Mouse (Mus musculus) right cerebral cortex, postnatal 14 days (tissue): Measurements from ENCODE around the gene Trex1.

Experiments
- DNase-seq: peaks from one replicate; pipeline ENCODE4 v3.0.0; 2022

Gene Trex1

DNA sequence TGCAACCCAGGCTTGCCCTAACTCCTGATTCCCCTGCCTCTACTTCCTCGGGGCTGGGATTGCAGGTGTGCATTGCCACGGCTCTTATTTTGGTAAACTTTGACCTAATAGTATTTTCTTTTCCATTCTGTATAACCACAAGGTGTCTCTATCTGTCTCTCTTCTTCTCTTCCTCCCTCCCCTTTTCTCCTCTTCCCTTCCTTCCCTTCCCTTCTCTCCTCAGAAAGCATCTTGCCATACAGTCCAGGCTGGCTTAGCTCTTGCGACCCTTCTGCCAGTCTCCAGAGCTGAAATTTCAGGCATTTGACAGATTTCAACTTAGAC is 8.9 kb downstream of the Trex1 start:
- DNase-seq = no peak

DNA sequence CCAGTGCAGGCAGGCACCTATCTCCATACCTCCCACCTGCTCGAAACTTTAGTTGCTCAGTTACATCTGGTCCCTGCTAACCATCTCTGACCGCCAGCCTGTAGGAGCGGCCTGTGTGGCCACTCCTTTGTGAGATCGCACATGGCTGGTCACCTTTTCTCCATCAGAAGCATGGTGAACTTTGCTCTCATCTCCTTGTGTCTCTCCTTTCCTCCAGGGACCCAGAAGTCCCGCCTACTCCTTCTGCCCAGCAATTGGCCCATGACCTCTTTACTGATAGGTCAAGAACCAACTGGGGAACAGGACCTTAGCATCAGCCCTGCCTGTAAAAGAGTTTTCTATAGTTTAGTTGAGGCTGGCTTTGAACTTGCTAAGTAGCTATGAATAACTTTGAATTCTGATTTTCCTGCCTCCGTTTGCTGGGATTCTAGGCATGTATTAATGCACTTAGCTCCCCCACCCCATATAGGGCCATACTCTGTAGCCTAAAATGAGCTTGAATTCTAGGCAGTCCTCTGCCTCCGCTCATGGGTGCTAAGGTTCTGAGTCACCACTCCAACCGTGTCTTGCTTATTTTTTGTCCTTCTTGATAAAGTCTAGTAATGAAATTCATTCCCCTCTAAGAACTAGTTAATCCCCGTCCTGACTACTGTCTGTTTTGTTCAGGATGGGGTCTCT is 9.4 kb downstream of the Trex1 start:
- DNase-seq = no peak

DNA sequence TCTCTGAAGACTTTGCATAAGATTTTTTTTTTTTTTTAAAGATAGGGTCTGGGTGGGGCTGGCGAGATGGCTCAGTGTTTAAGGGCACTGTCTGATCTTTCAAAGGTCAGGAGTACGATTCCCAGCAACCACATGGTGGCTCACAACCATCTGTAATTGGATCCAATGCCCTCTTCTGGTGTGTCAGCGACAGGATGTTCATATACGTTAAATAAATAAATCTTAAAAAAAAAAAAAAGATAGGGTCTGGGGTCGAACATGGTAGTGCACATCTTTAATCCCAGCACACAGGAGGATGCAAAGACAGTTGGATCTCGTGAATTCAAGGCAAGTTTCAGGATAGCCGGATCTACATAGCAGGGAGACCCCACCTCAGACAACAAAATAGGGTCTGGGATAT is 10.2 kb downstream of the Trex1 start:
- DNase-seq = no peak

DNA sequence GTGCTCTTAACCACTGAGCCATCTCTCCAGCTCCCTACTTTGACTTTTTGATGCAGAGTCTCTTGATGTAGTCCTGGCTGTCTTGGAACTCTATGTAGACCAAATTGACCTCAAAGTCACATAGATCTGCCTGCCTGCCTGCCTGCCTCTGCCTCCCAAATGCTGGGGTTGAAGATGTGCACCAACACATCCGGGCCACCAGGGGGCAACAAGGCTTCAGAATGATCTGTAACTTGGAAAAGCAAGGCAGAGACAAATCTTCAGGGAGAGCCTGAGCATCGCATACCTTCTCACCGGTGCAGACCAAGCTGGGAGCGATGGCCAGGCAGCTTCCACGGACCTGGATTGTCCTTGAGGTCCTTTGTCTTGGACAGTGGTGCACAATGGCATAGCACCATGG is 13.2 kb downstream of the Trex1 start:
- no peak for DNase-seq

DNA sequence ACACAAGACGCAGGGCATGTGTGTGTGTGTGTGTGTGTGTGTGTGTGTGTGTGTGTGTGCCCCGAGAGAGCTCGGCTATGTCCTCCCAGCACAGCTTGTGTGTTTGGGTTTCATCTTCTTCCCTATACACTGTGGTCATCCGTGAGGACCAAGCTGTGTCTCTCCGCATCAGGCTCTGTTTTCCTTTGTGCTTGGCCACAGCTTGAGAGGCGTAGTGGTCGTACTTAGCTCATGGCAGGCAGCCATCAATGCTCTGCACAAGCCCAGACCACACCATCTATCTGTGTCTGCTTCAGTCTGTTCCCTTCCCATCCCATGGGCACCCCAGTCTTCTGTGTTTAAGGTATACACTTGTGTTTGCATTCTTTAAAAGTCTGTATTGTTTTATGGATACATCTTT is 18.2 kb downstream of the Trex1 start:
- no peak for DNase-seq

DNA sequence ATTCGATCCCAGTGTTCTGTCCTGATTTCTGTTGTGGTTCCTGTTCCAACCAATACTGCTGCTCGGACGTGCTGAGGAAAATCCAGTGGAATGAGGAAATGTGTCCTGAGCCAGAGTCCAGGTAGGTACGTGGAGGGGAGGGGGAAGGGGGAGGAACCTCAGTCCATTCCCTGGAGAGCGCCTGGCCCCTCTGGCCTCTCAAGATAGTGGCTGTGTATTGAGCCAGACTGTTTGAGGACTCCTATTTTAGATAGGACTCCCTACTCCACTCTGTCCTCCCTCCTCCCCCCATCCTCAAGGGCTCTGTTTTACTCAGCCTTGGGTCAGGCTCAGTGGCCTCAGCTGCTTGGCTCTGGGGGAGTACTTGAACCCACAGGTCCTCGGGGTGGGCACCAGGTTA is 18.6 kb downstream of the Trex1 start:
- DNase-seq = no peak

DNA sequence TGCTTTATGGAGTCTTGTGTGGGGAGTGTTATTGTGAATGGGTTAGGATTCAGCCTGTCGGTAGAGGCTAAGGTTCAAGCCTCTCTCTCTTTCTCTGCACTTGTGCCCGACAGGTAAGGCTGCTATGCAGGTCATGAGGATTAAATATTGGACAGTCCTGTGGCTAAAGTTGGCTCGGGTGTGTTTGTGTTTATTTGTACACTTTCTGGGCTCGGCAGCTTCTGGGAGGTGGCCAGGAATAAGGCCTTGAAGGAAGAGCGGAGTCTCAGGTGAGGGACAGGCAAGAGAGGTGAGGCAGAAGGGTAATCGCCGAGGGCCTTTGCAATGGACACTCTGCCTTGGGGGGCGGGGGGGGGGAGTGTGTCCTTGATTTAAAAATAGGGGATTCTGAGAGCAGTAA is 19.3 kb downstream of the Trex1 start:
- no peak for DNase-seq

DNA sequence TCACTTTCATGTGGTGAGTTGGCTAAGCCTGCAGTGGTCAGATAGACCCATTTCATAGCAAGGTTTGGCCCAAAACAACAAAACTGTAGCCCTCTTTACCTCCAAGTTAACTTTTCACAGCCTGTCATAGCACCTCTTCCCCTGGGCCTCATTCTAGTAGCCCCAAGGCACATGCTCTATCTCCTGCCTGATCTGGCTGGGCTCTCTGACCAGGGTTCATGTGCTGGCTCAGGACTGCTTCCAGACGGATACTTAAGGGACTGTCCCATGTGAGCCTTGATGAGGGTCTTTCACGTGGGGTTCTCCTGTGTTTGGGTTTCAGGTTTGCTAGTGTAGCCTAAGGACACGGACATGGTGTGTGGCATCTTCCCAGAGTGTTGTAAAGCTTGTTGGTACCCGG is 19.9 kb downstream of the Trex1 start:
- no peak for DNase-seq

DNA sequence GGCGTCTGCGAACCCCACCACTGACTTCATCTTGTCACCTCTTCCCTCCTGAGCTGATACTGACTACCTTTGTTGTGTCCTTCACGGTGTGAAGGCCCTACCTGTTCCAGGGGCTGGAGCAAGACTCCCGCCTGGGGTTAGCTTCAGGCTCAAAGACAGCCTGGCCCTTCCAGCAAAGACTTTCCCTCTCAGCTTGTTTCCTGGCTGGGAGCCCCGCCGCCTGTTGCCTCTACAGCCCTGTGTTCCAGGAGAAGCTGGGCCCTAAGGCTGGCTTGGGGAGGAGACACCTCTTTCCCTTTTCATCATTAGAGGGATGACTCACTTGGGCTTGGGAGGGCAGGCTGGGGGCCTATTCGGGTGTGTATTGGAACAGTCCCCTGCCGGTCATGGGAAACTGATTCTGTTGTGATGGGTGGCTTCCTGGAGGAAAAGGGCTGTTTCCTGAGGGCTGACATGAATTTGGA is 20.6 kb downstream of the Trex1 start:
- DNase-seq = no peak

DNA sequence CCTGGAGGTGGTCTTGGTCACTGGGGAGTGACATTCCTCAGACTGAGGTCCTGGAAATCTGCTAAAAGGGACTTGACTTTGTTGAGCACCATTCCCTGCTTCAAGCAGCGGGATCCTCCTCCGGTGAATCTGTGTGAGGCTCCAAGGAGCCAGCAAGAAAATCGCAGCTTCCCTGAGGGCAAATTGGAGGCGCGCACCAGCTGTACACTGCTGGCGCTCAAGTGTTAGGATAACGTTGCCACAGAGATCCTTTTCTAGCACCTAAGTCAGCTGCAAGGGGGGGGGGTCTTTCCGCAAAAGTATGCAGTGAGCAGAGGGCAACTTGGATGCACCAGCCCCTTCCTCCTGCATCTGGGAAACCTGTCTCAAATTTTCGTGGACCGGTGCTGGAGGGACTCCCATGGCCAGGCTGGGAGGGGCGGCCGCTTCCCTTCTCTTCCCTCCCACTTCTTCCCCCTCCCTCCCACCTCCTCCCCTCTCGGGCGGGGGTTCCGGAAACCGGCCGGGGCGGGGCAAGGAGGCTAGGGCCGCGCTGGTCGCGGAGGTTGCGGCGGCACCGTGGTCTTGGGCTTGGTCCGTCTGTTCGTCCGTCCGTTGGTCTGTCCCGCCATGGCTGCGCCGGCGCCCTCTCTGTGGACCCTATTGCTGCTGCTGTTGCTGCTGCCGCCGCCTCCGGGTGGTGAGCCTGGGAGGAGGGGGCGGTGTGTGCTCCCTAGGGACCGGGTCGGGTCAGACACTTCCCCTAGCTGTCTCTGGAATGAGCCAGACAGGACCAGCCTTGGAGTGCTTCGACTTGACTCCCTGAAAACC is 21.2 kb downstream of the Trex1 start, which contains the start of gene Shisa5:
Gene Shisa5, plus strand, starts transcription at position 480 of the 810 bp plus-strand sequence.
- no peak for DNase-seq

DNA sequence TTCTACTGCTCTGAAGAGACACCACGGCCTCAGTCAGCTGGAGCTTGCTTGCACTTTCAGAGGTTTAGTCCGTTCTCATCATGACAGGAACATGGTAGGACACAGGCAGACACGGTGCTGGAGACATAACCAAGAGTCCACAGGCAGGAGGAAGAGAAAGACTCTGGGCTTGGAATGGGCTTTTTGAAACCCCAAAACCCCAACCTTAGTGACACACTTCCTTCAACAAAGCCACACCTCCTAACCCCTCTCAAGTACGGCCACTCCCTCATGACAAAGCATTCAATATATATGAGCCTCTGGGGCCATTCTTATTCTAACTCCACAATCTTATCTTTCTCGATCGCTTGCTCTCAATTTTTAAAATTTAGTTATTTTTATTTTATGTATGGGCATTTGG is 27.1 kb downstream of the Trex1 start:
- no peak for DNase-seq

DNA sequence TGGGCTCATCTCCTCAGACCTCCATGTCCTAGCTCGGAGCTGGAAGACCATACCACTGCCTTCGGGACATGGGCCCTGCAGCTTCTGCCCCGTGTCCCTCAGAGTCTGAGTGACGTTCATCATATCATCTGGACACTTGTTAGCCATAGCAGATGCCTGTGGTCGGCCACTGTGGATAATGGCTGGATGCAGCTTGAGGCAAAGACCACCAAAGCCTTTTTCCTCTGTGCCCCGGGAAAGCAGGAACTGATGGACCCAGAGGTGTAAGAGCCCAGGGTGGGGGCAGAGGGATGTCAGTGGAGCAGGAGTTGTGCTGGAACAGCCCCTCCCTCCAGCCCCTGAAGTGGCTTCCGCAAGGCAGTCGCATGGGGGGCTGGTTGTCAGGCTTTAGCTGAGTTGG is 27.8 kb downstream of the Trex1 start:
- DNase-seq = no peak

DNA sequence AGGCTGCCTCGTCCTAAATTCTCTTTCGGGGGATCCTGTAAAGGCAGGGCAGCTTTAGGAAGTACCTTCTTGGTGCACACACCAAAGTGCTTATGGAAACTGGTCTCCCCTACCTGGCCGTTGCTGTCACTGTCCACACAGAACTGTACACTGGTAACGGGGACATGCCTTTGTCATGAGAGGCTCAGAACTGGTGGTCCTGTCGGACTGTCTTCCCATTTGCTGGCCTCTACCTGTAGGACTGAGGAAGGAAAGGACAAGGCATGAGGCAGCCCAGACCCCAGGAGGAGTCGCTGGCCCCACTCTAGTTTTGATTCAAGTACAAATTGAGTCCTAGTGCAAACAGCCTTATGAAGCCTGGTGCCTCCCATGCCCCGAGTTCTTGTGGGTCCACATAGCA is 28.5 kb downstream of the Trex1 start:
- no peak for DNase-seq

DNA sequence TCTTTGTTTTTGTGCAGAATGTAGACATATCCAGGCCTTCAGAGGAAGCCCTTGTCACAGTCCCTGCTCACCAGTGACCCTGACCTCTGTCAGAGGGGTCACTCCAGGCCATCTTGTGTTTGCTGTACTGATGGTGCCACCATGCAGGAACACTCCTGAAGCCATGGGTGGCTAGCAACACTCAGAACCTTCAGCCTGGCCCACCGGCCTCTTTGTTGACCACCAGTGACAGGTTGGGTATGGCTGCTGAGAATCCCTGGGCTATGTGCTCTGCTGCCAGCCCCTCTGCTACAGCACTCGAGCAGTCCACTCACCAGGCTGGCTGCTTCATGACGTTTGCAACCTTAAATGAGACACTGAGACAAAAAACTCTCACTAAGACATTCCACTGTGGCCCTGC is 29.2 kb downstream of the Trex1 start:
- DNase-seq = no peak

DNA sequence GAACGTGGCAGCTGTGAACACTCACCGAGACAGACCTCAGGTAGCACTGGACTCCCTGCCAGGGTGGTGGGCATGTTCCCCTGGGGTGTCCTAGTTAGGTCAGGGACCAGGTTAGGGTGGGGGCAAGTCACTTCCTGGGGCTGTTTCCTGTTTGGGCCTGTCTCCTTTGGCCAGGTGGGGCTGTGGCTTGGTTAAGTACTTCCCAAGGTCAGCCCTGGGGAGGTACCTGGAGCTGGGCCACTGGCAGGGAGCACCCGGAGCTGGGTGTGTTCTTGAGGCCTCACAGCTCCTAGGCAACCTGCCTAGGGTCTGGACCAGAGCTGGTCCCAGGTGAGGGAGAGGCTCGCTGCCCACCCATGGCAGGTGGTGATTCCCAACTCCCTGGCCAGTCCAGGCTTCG is 30.6 kb downstream of the Trex1 start:
- DNase-seq = no peak

DNA sequence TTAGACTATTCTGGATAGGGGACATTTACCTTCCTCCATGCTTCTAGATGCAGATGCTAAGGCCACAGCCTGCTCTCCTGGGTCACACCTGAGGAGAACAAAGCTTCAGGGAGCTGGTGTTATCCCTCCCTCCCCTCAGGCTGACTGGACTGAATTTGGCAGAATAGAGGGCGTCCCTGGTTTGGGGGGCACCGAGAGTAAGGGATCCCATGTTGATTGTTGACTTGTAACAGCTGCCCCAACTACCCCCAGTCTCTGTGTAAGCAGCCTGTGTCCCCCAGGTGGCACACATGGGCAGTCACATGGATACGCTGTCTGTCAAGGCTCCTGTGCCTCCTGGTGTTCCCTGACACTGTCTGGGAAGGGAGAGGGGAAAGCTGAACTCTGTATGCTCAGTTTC is 31.1 kb downstream of the Trex1 start:
- DNase-seq = no peak

DNA sequence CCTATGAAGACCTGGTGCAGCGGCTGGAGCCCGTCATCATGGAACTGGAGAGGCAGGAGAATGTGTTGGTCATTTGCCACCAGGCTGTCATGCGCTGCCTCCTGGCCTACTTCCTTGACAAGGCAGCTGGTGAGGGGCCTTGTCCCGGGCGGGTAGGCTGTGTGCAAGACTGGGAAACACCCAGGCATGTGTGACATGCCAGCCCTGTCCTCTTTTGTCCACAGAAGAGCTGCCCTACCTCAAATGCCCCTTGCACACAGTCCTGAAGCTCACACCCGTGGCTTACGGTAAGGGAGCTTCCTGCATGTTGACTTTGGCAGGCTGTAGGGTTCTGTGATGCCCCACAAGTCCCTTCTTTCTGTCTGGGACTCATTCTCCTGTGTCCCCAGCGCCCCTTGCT is 32.0 kb downstream of the Trex1 start:
- DNase-seq = no peak

DNA sequence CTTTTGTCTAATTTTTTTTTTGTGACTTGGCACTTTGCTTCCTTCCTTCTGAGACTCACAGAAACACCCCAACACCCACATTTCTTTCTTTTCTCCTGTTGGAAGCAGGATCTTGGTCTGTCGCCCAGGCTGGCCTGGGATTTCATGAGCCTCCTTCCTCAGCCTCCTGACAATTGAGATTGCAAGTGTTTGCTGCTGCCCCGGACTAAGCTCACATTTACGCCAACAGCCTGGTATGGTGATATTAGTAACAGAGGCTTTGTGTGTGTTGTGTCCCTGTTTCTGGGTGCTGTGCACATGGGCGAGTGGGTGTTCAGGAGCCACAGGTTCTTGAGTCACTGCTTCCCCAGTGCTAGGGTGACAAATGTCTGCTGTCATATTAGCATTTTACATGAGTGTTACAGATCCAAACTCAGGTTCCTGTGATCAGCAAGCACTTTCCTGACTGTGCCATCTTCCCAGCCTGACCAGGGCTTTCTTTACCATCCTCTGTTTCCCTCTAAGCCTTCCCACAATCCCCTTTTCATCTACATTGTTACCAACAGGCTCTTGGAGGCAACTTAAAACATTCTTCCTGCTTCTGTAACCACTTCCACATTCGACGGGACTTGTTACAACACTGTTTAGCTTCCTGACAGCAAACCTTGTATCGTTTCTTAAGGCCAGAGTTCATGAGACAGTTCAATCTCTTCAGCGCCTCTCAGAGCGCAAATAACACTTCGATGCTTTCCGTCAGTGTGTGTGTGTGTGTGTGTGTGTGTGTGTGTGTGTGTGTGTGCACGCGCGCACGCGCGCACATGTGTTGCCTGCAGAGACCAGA is 36.5 kb downstream of the Trex1 start:
- DNase-seq = no peak

DNA sequence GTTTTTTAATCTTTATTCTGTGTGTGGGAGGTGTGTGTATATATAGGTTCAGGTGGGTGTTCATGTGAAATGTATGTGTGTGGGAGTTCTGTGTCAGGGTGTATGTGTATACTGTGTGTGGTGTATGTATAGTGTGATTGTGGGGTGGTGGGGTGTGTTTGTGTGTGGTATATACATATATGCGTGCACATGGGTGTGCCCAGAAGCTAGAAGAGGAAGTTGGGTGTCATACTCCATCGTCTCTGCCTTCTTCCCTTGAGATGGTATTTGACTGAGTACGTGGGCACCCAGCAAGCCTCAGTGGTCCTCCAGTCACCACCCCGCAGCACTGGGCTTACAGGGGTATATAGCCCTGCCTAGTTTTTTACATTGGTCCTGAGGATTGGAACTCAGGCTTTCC is 38.1 kb downstream of the Trex1 start:
- no peak for DNase-seq

DNA sequence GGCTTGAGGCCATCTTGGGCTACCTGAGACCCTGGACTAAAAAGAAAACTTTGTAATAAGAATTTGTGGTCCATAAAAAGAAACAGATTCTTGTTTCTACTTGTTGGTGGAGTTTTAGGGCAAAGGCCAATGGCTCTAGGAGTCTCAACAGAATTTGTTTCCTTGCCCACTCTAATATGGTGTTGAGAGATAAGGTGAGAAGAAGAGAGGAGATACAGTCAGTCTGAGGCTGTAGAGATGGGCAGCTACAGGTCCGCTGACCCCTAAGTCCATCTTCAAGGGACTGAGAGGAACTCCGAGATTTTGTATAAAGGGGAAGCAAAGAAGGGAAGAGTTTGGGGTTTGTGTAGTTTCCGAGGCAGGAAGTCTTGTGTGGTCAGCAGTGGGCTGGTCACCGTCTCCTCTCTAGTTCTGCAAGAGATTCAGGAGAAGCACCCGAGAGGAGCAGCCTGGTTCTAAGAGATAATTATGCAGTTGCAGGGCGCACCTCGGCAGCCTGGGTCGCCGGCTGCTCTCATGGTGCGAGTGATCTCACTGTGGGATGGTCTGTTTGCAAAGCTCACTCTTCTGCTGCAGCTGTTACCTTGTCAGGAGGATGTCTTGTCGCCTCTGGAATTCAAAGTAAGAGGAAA is 42.4 kb downstream of the Trex1 start:
- DNase-seq = no peak

DNA sequence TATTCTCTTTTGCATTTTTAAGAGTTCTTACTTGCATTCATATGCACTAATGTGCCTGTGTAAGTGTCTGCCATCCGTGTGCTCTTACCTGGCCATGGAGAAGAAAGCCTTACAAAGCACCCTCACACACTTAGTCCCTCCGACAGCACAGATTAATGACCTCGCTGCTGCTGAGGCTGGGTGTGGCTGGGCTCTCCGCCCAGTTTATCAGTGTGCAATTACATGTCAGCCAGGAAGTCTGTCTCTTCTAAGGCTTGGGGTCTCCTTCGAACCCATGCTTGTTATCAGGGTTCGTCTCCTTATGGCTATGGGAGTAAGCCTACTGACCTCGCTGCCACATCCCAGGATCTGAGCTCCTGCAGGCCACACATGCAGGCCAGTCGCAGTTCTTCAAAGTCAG is 44.1 kb downstream of the Trex1 start:
- no peak for DNase-seq

DNA sequence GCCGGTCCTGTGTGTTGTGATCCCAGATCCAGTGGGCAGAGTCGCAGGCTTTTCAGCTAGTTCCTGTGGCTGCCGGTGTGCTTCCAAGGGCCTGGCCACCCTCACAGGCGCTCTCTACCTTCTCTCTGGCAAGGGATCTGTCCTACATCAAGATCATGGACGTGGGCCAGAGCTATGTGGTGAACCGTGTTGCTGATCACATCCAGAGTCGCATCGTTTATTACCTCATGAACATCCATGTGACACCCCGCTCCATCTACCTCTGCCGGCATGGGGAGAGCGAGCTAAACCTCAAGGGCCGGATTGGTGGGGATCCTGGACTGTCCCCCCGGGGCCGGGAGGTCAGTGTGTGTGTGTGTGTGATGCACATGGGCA is 49.2 kb downstream of the Trex1 start:
- DNase-seq = no peak

DNA sequence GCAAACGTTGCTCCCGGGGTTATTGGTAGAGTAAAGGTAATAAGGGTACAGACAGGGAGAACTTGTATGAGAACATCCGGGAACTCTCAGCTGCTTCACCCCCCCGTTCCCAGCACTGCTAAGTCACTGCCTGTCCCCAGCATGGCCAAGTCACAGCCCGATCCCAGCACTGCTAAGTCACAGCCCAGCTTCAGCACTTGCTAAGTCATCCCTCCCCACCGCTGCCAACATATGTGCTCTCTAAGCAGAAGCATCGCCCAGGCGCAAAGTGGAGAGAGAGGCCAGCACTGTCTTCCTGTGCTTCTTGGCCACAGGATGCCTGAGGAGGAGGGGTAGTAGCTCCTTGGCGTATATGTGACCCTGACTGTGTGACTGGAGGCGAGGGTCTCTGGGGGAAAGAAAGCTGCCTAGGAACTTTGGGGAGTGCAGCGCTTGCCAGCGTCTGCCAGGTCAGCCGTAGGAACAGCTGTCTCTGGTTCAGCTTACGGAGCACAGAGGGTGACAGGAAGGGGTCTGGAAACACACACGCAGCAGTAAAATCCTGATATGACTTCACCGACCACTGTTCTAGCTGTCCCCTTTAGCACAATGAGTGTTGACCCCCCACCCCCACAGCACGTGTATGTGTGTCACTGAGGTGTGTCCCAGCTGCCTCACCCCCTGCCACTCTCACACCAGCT is 49.8 kb downstream of the Trex1 start:
- DNase-seq = peak; percentile 47
